15 mouse cellular contexts compared by ENCODE assay signal in the genomic region with DNA sequence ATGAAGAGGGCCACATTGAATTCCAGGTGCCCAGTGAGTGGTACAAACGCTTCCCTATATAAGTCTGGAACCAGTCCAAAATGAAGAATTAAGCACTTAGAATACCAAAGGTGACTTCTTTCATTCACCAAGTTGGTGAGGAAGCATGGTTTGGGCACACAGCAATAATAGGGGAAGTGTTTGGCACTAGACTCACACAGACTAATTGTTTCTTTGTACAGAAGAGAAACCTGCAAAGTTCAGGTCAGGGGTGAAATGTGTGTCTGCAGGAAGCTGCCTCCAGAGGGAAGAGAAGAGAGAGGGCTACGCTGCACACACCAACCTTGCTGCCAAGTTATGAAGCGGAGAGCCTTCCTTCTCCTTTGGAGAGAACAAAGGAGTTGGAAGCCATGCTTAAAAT. TPM values are rescaled to one million over a fixed set of nuclear protein-coding genes. Genes with fewer than 3 reads are reported as not detected.
"Had no signal": no experiment of that assay in that cellular context is flagged by ENCODE, and none has a peak within 500 bp of the region (broad histone marks: within the 10 kb centered on the region; RNA-seq: fewer than 3 reads in every experiment).

No protein-coding gene starts in this region.

RNA-seq across cellular contexts. Expression of gene Glipr1, which starts 26.3 kb away (rescaled TPM):
- total RNA-seq: hindbrain, postnatal 0 days had no signal

RNA-seq across cellular contexts. Expression of gene Glipr1l1, which starts 31.3 kb away (rescaled TPM):
- total RNA-seq: heart, postnatal 10 days; heart, postnatal 14 days; heart, postnatal 25 days; heart, postnatal 36 days; heart, postnatal 4 days; hindbrain, postnatal 0 days; layer of hippocampus, adult 18-20 months; layer of hippocampus, adult 2 months; layer of hippocampus, adult 8-10 months; layer of hippocampus, postnatal 10 days; layer of hippocampus, postnatal 14 days; layer of hippocampus, postnatal 25 days; layer of hippocampus, postnatal 36 days; left cerebral cortex, adult 18-20 months; left cerebral cortex, adult 2 months had no signal

RNA-seq across cellular contexts. Expression of gene Glipr1l2, which starts 54.5 kb away (rescaled TPM):
- total RNA-seq: heart, postnatal 10 days; heart, postnatal 14 days; heart, postnatal 25 days; heart, postnatal 36 days; heart, postnatal 4 days; hindbrain, postnatal 0 days; layer of hippocampus, adult 18-20 months; layer of hippocampus, adult 2 months; layer of hippocampus, adult 8-10 months; layer of hippocampus, postnatal 10 days; layer of hippocampus, postnatal 14 days; layer of hippocampus, postnatal 25 days; layer of hippocampus, postnatal 36 days; left cerebral cortex, adult 18-20 months; left cerebral cortex, adult 2 months had no signal
